Mouse (Mus musculus) kidney, adult 18-20 months (tissue): ENCODE results near the gene Gpr39.

Source experiments
- DNase-seq: peaks from one replicate; pipeline ENCODE4 v3.0.0; 2021

The Gpr39 gene

GRCm38 (mm10) chr1:125813141-125813782, 136.5 kb downstream of the Gpr39 start:
- DNase-seq = no peak

- no peak for DNase-seq
These were observed 144.3 kb downstream of the Gpr39 start for GRCm38 (mm10) chr1:125821101-125821500.

- no peak for DNase-seq
These were observed 146.8 kb downstream of the Gpr39 start for GRCm38 (mm10) chr1:125823611-125824010.

GRCm38 (mm10) chr1:125837507-125837906, 160.7 kb downstream of the Gpr39 start:
- no peak for DNase-seq

- no peak for DNase-seq
These were observed 163.1 kb downstream of the Gpr39 start for GRCm38 (mm10) chr1:125839746-125840392.

GRCm38 (mm10) chr1:125854646-125855045, 177.9 kb downstream of the Gpr39 start:
- DNase-seq = no peak

GRCm38 (mm10) chr1:125858631-125859030, 181.8 kb downstream of the Gpr39 start:
- DNase-seq = no peak

- no peak for DNase-seq
These were observed 193.3 kb downstream of the Gpr39 start for GRCm38 (mm10) chr1:125870056-125870455.

- no peak for DNase-seq
These were observed 216.4 kb downstream of the Gpr39 start for GRCm38 (mm10) chr1:125893158-125893557.

GRCm38 (mm10) chr1:125910211-125910870, 233.5 kb downstream of the Gpr39 start:
- DNase-seq = no peak

GRCm38 (mm10) chr1:125910871-125911265, 234.1 kb downstream of the Gpr39 start:
- no peak for DNase-seq

GRCm38 (mm10) chr1:125911337-125911900, 234.6 kb downstream of the Gpr39 start:
- DNase-seq = peak; percentile 9

GRCm38 (mm10) chr1:125911901-125912445, 235.2 kb downstream of the Gpr39 start:
- peak; percentile 8 for DNase-seq

GRCm38 (mm10) chr1:125912601-125913600, 236.1 kb downstream of the Gpr39 start, which contains the start of gene Lypd1:
Gene Lypd1 (minus strand): TSS chr1:125913101.
- no peak for DNase-seq

GRCm38 (mm10) chr1:125920696-125921095, 243.9 kb downstream of the Gpr39 start:
- no peak for DNase-seq

- no peak for DNase-seq
These were observed 246.3 kb downstream of the Gpr39 start for GRCm38 (mm10) chr1:125923062-125923461.
